Mouse (Mus musculus) kidney, embryonic 16.5 days (tissue): ENCODE measurements around the gene Rdh8. TPM values are rescaled to one million over a fixed set of nuclear protein-coding genes. Genes with fewer than 3 reads are reported as not detected.

Experiments
- ATAC-seq: fragments of 200-750 bp; cut with Nextera tagmentation; 2 replicates; pipeline ENCODE4 v1.8.0; 2017; ENCODE audit warnings: moderate TSS enrichment; ENCODE audit not compliant: low FRiP score, low TSS enrichment
- H3K27ac ChIP-seq: fragments of 300-500 bp; sonication (generic); 2 replicates; pipeline ENCODE4 v1.5.1; 2014; ENCODE audit warnings: low read length
- H3K27me3 ChIP-seq: fragments of 300-500 bp; sonication (generic); 2 replicates; pipeline ENCODE4 v1.6.1; 2014; ENCODE audit warnings: low read length, control low read depth, mixed read lengths; ENCODE audit not compliant: insufficient read depth
- H3K36me3 ChIP-seq: fragments of 300-500 bp; sonication (generic); 2 replicates; pipeline ENCODE4 v1.6.1; 2014; ENCODE audit warnings: low read length, control low read depth, mixed read lengths; ENCODE audit not compliant: insufficient read depth
- H3K4me1 ChIP-seq: fragments of 300-500 bp; sonication (generic); 2 replicates; pipeline ENCODE4 v1.6.1; 2014; ENCODE audit warnings: low read length, control low read depth, mixed read lengths; ENCODE audit not compliant: insufficient read depth
- H3K4me2 ChIP-seq: fragments of 300-500 bp; sonication (generic); replicated peaks from 2 replicates; pipeline ENCODE4 v1.6.1; 2014; ENCODE audit warnings: low read depth, low read length
- H3K4me3 ChIP-seq: fragments of 300-500 bp; sonication (generic); 2 replicates; pipeline ENCODE4 v1.5.1; 2014; ENCODE audit warnings: mild to moderate bottlenecking, low read length
- H3K9ac ChIP-seq: fragments of 300-500 bp; sonication (generic); replicated peaks from 2 replicates; pipeline ENCODE4 v1.6.1; 2014; ENCODE audit warnings: low read length
- H3K9me3 ChIP-seq: fragments of 300-500 bp; sonication (generic); 2 replicates; pipeline ENCODE4 v1.6.1; 2016; ENCODE audit warnings: low read length, control low read depth
- WGBS: fragments of 180-500 bp; shearing (Covaris S2); extraction: QIAGEN DNeasy Blood & Tissue Kit; methylation state at CpG from one replicate; pipeline ENCODE4 v1.1.7; 2014; 5-methylcytosine and 5-hydroxymethylcytosine counted together
- polyA plus RNA-seq: library from polyadenylated mRNA; unstranded; fragments of >200 nt; fragmentation: Nextera tagmentation; extraction: Ambion mirVana; gene quantifications from 2 replicates; pipeline ENCODE4 v1.2.1, GENCODE M21; 2015

Rdh8 gene
- polyA plus RNA-seq, 1 experiment from 2014 or later = not detected

GRCm38 (mm10) chr9:20861821-20862220 lies 43.5 kb downstream of the Rdh8 start:
- no peaks in the 10 kb centered on the region for H3K36me3 ChIP-seq
- ATAC-seq = no peak
- H3K27me3 ChIP-seq = no peaks in the 10 kb centered on the region
- no peak overlapping the region for H3K4me2 ChIP-seq
- no peak overlapping the region for H3K9ac ChIP-seq
- H3K4me1 ChIP-seq = no peaks in the 10 kb centered on the region
- H3K9me3 ChIP-seq = no peaks in the 10 kb centered on the region
- H3K27ac ChIP-seq = no peak overlapping the region
- WGBS = 9% methylated on average over 4 of the region's 4 CpGs
- no peak overlapping the region for H3K4me3 ChIP-seq

DNA sequence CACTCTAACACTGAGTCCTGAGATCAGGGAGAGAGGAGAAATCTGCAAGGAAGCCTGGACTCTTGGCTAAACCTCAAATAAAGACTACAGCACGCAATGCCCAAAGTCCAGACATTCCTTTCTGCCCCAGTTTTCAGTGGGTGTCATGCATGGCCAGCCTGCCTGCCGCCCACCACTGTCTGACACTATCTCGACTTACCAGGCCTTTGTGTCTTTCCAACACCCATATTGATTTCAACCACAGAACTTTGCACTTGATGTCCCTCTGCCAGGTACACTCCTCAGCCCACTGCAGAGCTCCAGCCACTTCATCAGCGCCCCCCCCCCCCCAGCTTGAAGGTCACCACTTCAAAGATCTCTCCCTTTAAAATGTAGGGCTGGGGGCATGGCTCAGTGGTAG lies 43.9 kb downstream of the Rdh8 start:
- 34% methylated on average over 4 of the region's 4 CpGs for WGBS
- no peaks in the 10 kb centered on the region for H3K4me1 ChIP-seq

DNA sequence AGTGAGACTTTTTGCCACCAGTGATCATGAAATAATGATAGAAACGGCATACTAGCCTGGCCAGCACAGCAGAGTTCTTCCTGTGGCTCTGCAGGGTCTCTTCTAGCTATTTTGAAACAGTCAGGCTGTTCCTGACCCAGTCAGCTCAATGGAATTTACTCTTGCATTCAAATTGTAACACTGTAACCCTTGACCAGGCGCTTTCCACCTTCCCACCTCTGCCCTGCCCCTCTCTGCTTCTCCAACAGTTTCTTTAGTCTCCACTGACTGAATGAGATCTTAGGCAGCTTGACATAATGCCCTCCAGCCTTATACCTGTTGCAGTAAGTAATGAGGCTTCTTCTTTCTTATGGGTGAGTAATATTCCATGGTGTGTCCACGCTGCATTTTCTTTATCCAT lies 48.6 kb downstream of the Rdh8 start:
- H3K27me3 ChIP-seq = peaks cover 21% of the 10 kb centered on the region
- ATAC-seq = no peak
- 64% methylated on average over 3 of the region's 3 CpGs for WGBS

More for the DNA sequence above, 43.9 kb downstream of the Rdh8 start:
- Histone ChIP-seq H3K36me3 (no peaks in the 10 kb centered on the region), H3K4me2 (no peak overlapping the region), H3K27ac (no peak overlapping the region), H3K27me3 (no peaks in the 10 kb centered on the region), H3K4me3 (no peak overlapping the region), H3K9ac (no peak overlapping the region), H3K9me3 (no peaks in the 10 kb centered on the region)
- no peak for ATAC-seq

DNA sequence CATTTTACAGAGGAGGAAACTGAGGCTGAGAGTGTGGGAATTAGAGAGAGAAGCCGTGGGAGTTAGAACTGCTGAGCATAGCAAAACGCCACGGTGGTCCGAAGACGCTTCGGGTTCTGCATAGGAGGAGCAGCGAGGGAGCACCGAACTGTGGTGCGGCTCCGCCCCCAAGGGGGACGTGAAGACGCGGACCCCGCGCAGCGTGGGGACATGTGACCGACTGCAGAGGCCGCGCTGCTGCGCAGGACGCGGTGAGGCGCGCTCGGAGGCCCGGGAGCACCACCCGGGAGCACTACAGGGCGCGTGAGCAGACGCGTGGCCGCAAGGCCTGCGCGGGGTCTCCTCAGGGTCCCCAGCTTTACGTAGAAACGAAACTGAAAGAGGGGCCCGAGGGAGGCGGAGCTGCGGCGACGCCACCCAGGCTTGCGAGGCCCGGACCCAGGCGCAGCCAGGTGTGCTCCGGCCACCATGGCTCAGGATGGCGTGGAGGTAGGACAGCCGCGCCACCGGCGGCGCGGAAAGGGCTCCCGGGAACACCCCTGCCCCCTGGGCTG lies 50.2 kb downstream of the Rdh8 start, which contains the start of gene A230050P20Rik:
Gene A230050P20Rik, plus strand, starts transcription at position 195 of the 554 bp plus-strand sequence.
- Histone ChIP-seq H3K27me3 (peaks cover 21% of the 10 kb centered on the region), H3K27ac (no peak within 1 kb of the TSS), H3K4me2 (peak within 1 kb of the TSS; percentile 82), H3K4me3 (peak within 1 kb of the TSS; percentile 69), H3K9ac (peak within 1 kb of the TSS; percentile 73), H3K36me3 (peaks cover 8% of the 10 kb centered on the region; the same call in 1 of the 2 replicates), H3K9me3 (no peaks in the 10 kb centered on the region), H3K4me1 (0 out of 2 replicates have a peak, but pooled peaks cover 8% of the 10 kb centered on the region)
- WGBS = 8% methylated on average over 52 of the region's 53 CpGs
- peak; percentile 69 for ATAC-seq

More for the DNA sequence above, 48.6 kb downstream of the Rdh8 start:
- H3K4me1 ChIP-seq = 0 out of 2 replicates have a peak, but pooled peaks cover 8% of the 10 kb centered on the region
- H3K27ac ChIP-seq = no peak overlapping the region
- H3K36me3 ChIP-seq = 0 out of 2 replicates have a peak, but pooled peaks cover 5% of the 10 kb centered on the region
- no peaks in the 10 kb centered on the region for H3K9me3 ChIP-seq
- H3K4me2 ChIP-seq = no peak overlapping the region
- no peak overlapping the region for H3K9ac ChIP-seq
- H3K4me3 ChIP-seq = no peak overlapping the region

DNA sequence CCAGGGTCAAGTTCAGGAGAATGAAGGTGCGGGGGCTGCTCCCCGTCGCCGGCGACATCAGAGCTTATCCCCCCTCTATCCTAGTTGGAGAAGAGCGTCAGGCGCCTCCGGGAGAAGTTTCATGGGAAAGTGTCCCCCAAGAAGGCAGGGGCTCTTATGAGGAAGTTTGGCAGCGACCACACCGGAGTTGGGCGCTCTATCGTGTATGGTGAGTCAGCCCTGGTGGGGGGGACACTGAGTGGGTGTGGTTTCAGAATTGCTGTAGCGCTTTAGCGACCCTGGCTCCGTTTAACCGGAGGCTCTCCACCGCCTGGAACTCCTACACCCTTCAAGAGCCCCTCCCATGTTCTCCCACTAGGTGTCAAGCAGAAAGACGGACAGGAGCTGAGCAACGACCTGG lies 50.9 kb downstream of the Rdh8 start:
- Histone ChIP-seq H3K4me3 (peak overlapping the region; percentile 69), H3K9me3 (no peaks in the 10 kb centered on the region), H3K4me2 (peak overlapping the region; percentile 82), H3K27me3 (peaks cover 21% of the 10 kb centered on the region), H3K4me1 (0 out of 2 replicates have a peak, but pooled peaks cover 8% of the 10 kb centered on the region), H3K27ac (no peak overlapping the region), H3K9ac (peak overlapping the region; percentile 73), H3K36me3 (peaks cover 9% of the 10 kb centered on the region; the same call in 1 of the 2 replicates)
- 3% methylated on average over 19 of the region's 19 CpGs for WGBS
- ATAC-seq = no peak

DNA sequence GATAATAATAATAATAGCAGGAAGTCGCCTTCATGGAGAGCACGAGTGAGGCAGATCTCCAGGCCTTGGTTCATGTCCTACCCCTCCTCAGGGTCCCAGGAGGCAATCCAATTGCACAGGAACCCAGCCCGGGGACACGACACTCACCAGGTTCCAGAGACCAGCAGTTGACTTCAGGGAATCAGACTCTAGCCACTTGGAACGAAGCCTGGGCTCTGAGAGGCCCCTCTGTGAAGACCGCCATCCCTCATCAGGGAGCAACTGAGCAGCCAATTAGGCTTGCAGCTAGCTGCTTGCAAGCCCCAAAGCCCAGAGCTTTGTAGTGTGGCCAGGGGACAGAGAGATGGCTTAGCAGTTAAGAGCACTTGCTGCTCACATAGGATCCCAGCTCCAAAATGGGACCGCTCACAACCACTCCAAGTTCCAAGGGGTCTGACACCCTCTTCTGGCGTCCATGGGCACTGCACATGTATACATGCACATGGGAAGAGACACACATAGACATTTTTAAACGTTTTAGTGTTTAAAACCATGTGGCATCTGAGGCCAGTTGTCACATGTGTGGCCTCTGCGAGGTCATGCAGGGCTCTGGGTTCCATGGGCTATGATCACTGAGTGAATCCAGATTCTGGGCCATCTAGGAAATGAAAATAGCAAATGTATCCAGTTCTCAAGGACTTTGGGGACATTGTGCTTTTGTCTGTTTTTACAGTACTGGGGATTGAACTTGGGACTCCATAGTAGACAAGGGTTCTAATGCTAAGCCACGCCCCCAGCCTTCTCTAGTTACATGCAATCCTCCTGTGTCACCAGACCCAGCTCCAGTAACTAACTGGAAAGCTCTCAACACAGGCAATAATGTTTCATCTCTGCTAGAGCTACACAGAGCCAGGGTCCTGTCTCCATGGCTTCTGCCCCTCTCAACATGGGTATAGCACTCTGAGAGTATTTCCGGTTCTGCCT lies 52.2 kb downstream of the Rdh8 start:
- Histone ChIP-seq H3K36me3 (peaks cover 9% of the 10 kb centered on the region; the same call in 1 of the 2 replicates), H3K27ac (no peak overlapping the region), H3K9me3 (no peaks in the 10 kb centered on the region), H3K9ac (no peak overlapping the region), H3K4me2 (no peak overlapping the region), H3K27me3 (peaks cover 24% of the 10 kb centered on the region), H3K4me1 (0 out of 2 replicates have a peak, but pooled peaks cover 8% of the 10 kb centered on the region), H3K4me3 (no peak overlapping the region)
- WGBS = 75% methylated on average over 12 of the region's 12 CpGs
- no peak for ATAC-seq

DNA sequence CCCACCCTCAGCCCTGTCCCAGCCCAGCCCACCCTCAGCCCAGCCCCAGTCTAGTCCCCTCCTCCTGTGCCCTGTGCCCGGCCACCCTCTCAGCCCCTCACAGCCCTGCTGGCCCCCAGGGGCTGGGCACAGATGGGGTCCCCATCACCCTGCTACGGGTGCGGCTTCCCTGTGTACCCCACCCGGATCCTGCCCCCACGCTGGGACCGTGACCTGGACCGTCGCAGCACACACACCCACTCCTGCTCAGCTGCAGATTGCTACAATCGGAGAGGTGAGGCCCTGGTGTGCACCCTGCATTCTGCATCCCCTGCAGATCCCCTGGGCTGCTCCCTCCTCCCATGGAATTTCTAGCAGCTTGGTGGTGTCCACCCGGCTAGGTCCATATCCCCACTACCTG lies 54.7 kb downstream of the Rdh8 start:
- peaks cover 9% of the 10 kb centered on the region; the same call in 1 of the 2 replicates for H3K36me3 ChIP-seq
- H3K27me3 ChIP-seq = peaks cover 24% of the 10 kb centered on the region
- H3K9me3 ChIP-seq = no peaks in the 10 kb centered on the region
- no peak overlapping the region for H3K27ac ChIP-seq
- no peak overlapping the region for H3K9ac ChIP-seq
- no peak overlapping the region for H3K4me2 ChIP-seq
- 83% methylated on average over 8 of the region's 10 CpGs for WGBS
- no peak overlapping the region for H3K4me3 ChIP-seq
- ATAC-seq = no peak
- H3K4me1 ChIP-seq = 0 out of 2 replicates have a peak, but pooled peaks cover 12% of the 10 kb centered on the region

DNA sequence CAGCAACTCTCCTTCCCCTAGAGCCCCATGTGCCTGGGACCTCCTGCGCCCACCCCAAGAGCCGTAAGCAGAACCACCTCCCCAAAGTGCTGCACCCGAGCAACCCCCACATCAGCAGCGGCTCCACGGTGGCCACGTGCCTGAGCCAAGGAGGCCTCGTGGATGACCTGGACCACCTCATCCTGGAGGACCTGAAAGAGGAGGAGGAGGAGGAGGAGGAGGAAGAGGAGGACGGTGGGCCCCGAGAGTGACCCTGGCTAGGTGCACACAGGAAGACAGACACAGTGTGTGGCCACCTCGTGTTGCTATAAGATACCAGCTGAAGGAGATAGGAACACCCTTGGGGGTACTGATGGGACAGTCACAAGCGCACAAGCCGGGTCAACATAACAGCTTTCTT lies 55.2 kb downstream of the Rdh8 start:
- 87% methylated on average over 12 of the region's 12 CpGs for WGBS
- H3K4me1 ChIP-seq = 0 out of 2 replicates have a peak, but pooled peaks cover 12% of the 10 kb centered on the region
- H3K36me3 ChIP-seq = peaks cover 9% of the 10 kb centered on the region; the same call in 1 of the 2 replicates
- no peak overlapping the region for H3K9ac ChIP-seq
- H3K4me3 ChIP-seq = no peak overlapping the region
- no peak overlapping the region for H3K4me2 ChIP-seq
- no peaks in the 10 kb centered on the region for H3K9me3 ChIP-seq
- peaks cover 20% of the 10 kb centered on the region for H3K27me3 ChIP-seq
- no peak overlapping the region for H3K27ac ChIP-seq
- no peak for ATAC-seq

GRCm38 (mm10) chr9:20875021-20875790 lies 56.9 kb downstream of the Rdh8 start:
- Histone ChIP-seq H3K27me3 (peaks cover 3% of the 10 kb centered on the region; the same call in 1 of the 2 replicates), H3K4me3 (no peak overlapping the region), H3K9me3 (no peaks in the 10 kb centered on the region), H3K36me3 (peaks cover 8% of the 10 kb centered on the region; the same call in 1 of the 2 replicates), H3K27ac (no peak overlapping the region), H3K9ac (no peak overlapping the region), H3K4me2 (no peak overlapping the region), H3K4me1 (0 out of 2 replicates have a peak, but pooled peaks cover 4% of the 10 kb centered on the region)
- 67% methylated on average over 23 of the region's 23 CpGs for WGBS
- no peak for ATAC-seq
